Mouse (Mus musculus): ENCODE data around the gene Pdrg1. TPM values are rescaled to one million over a fixed set of nuclear protein-coding genes. Genes with fewer than 3 reads are reported as not detected.
A peak's percentile ranks its signal among the peaks of the same experiment; 100 is the strongest.

Gene Pdrg1
- polyA plus RNA-seq (2012; rRNA removed) (107 and 118 TPM in 2 replicates), polyA plus RNA-seq (2014; fragmentation: Nextera tagmentation; extraction: Ambion mirVana) (90.8 and 91.0 TPM in 2 replicates)

DNA sequence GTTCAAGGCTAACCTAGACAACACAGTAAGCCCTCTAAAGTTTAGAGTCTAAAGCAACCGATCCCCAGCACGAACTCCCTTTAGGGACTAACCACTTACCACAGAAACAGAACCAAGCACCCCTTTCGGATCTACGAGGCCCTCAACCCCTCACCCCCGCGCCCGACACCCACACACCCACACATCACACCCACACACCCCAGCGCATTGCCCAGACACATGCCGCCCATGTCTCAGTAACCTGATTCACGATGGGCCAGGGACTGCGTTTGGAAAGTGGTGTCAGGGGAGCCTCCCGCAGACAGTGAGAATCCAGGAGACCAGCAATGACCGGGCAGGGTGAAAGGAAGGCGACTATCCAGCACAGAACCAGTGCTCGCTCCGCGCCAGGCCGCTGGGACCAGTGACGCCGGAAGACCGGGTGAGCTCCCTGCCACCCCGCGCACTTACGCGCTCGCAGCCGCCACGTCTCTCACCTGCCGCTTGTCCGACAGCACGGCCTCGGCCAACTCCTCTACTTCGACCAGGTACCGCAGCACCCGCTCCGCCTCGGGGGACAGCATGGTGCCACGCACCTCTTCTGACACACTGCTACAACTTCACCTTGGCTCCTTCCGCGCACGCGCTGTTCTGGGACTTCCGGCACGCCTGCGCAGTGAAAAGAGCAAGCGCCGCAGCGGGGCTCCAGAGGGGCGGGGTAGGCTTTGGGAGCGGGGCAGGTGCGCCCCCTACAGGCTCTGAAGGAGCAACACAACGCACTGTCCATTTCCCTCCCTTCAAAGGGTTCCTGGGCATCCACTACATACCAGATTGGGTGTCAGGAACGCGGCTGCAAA, at the start of gene Pdrg1:
Gene Pdrg1 (minus strand): TSS at position 670 of the 836 bp plus-strand sequence.
- peak within 1 kb of the TSS; percentile 85 for H3K4me2 ChIP-seq (replicated peaks; ENCODE audit: low read depth, low read length, severe bottlenecking)
- peak; percentile 94 for ATAC-seq (ENCODE audit: low FRiP score, low read depth)
- peaks cover 30% of the 10 kb centered on the region for H3K36me3 ChIP-seq (ENCODE audit: control insufficient read depth, insufficient read depth, low read length)
- H3K9ac ChIP-seq (ENCODE audit: low read depth, low read length, severe bottlenecking) = peak within 1 kb of the TSS; percentile 85
- no peaks in the 10 kb centered on the region for H3K9me3 ChIP-seq (ENCODE audit: control insufficient read depth, low read length)
- peaks cover 8% of the 10 kb centered on the region for H3K4me1 ChIP-seq (ENCODE audit: control insufficient read depth, insufficient read depth, low read length)
- WGBS = 2% methylated on average over 54 of the region's 54 CpGs
- peak within 1 kb of the TSS; percentile 82 for H3K4me3 ChIP-seq (replicated peaks; ENCODE audit: low read length)
- H3K27ac ChIP-seq (replicated peaks; ENCODE audit: low read depth, low read length) = no peak within 1 kb of the TSS
- 0 out of 2 replicates have a peak, but pooled peaks have one; percentile 26 for TF ChIP-seq POLR2A (IDR thresholded peaks at IDR 0.05; ENCODE audit: borderline replicate concordance, extremely low read depth, insufficient read depth, insufficient read length)
- no peaks in the 10 kb centered on the region for H3K27me3 ChIP-seq (ENCODE audit: control insufficient read depth, insufficient read depth, low read length)
- peak; percentile 92 for DNase-seq (ENCODE audit: low spot score)

DNA sequence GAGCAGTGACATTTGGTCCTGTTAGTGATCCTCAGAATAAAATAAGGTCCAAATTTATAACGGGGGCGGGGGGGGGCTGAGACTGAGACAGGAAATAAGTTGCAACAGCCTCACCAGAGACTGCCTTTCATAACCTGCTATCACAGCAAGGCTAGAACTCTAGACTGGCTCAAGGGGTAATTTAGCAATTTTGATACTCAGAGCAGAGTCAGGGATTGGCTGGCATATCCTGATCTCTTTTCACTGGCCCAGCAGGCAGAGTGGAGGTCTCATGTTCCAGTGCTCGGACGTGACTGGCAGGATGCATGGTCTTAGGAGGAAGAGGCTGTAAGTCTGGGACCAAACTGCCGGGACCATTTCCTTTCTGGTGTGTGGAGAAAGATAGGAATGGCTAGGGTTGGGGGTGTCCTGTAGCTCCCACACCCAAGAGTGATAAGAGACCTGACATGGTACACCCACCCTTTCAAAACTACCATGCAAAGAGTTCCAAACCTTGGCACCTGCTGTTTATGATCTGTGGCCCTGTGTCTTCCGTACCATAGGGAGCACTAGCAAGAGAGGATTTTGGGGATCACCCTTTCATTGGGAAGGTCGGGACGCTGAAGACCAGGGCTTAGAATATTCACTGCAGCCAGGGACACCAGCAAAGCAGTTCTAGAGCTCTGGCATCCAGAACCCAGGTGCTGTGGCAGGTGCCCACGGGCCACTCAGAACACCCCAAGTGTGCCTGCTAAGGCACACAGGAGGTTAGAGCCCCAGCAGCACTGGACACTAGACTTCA, 49.2 kb upstream of the Pdrg1 start:
- no peak overlapping the region for H3K9ac ChIP-seq (ENCODE audit: low read depth, low read length, severe bottlenecking)
- H3K27ac ChIP-seq (replicated peaks; ENCODE audit: low read depth, low read length) = no peak overlapping the region
- no peaks in the 10 kb centered on the region for H3K36me3 ChIP-seq (ENCODE audit: control insufficient read depth, insufficient read depth, low read length)
- H3K4me2 ChIP-seq (replicated peaks; ENCODE audit: low read depth, low read length, severe bottlenecking) = no peak overlapping the region
- 73% methylated on average over 9 of the region's 9 CpGs for WGBS
- 0 out of 2 replicates have a peak, but pooled peaks cover 6% of the 10 kb centered on the region for H3K27me3 ChIP-seq (ENCODE audit: control insufficient read depth, insufficient read depth, low read length)
- H3K4me3 ChIP-seq (replicated peaks; ENCODE audit: low read length) = no peak overlapping the region
- H3K9me3 ChIP-seq (ENCODE audit: control insufficient read depth, low read length) = no peaks in the 10 kb centered on the region
- ATAC-seq (ENCODE audit: low FRiP score, low read depth) = no peak
- TF ChIP-seq POLR2A (IDR thresholded peaks at IDR 0.05; ENCODE audit: borderline replicate concordance, extremely low read depth, insufficient read depth, insufficient read length) = no peak
- no peak for DNase-seq (ENCODE audit: low spot score)
- no peaks in the 10 kb centered on the region for H3K4me1 ChIP-seq (ENCODE audit: control insufficient read depth, insufficient read depth, low read length)

DNA sequence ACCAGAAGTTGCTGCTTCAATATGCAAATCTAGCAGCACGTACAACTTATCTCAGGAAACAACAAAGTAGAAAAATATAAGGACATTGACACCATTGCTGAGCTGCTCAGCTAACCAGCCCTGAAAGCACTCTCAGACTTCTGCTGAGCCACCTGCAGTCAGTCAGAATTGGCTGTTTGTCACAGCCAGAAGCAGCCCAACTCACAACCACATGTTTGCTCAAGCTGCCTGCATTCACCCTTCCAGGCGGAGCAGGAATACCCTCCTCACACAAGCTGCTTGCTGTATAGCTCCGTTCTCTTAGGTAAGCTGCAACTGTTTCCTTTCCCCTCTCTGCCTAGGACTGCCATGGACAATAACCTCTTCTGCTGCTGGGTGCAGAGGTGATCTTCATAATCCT, 48.2 kb upstream of the Pdrg1 start:
- Histone ChIP-seq H3K9ac (ENCODE audit: low read depth, low read length, severe bottlenecking) (no peak overlapping the region), H3K36me3 (ENCODE audit: control insufficient read depth, insufficient read depth, low read length) (no peaks in the 10 kb centered on the region), H3K27ac (replicated peaks; ENCODE audit: low read depth, low read length) (no peak overlapping the region), H3K4me2 (replicated peaks; ENCODE audit: low read depth, low read length, severe bottlenecking) (no peak overlapping the region), H3K4me1 (ENCODE audit: control insufficient read depth, insufficient read depth, low read length) (no peaks in the 10 kb centered on the region), H3K9me3 (ENCODE audit: control insufficient read depth, low read length) (no peaks in the 10 kb centered on the region), H3K27me3 (ENCODE audit: control insufficient read depth, insufficient read depth, low read length) (0 out of 2 replicates have a peak, but pooled peaks cover 6% of the 10 kb centered on the region), H3K4me3 (replicated peaks; ENCODE audit: low read length) (no peak overlapping the region)
- 50% methylated on average over 3 of the region's 3 CpGs for WGBS
- no peak for TF ChIP-seq POLR2A (IDR thresholded peaks at IDR 0.05; ENCODE audit: borderline replicate concordance, extremely low read depth, insufficient read depth, insufficient read length)
- no peak for DNase-seq (ENCODE audit: low spot score)
- no peak for ATAC-seq (ENCODE audit: low FRiP score, low read depth)

DNA sequence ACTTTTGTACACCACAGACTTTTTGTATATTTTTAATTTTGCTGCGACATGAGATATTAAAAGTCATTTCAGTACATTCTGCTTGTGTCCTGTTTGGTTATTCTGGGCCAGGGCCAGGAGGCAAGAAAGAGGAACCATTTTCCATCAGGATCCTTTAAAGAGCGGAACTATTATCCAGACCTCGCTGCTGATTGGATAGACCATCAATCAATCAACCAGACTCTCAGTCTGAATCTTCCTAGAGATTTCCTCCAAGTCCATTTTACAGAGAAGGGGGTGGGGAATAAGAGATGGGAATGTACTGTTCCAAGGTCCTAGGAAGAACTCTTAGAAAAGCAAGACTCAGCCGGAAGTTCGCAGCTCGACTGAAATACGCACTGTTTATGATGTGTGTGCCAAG, 45.0 kb upstream of the Pdrg1 start:
- WGBS = 87% methylated on average over 7 of the region's 7 CpGs
- TF ChIP-seq POLR2A (IDR thresholded peaks at IDR 0.05; ENCODE audit: borderline replicate concordance, extremely low read depth, insufficient read depth, insufficient read length) = no peak

DNA sequence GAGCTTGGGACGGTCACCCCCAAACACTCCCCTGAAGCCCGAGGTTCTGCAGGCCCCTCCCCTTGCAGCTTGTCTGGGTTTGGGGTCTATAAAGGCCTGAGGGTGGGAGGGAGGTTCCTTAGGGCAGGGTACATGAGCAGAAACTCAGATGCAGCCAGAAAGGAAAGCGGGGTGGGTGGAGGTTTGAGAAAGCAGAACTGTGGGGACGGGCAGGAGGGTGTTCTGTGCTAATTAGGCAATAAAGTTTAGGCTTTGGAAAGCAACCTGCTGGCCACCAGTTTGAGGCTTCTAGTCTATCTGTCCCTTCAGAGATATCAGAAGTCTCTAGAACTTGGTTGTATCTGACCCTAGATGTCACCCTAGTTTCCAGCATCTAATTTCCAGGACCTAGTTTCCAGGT, 43.1 kb upstream of the Pdrg1 start:
- WGBS = 47% methylated on average over 4 of the region's 4 CpGs
- no peak overlapping the region for H3K4me3 ChIP-seq (replicated peaks; ENCODE audit: low read length)
- no peak for DNase-seq (ENCODE audit: low spot score)
- no peak overlapping the region for H3K9ac ChIP-seq (ENCODE audit: low read depth, low read length, severe bottlenecking)
- no peaks in the 10 kb centered on the region for H3K4me1 ChIP-seq (ENCODE audit: control insufficient read depth, insufficient read depth, low read length)
- H3K36me3 ChIP-seq (ENCODE audit: control insufficient read depth, insufficient read depth, low read length) = no peaks in the 10 kb centered on the region
- TF ChIP-seq POLR2A (IDR thresholded peaks at IDR 0.05; ENCODE audit: borderline replicate concordance, extremely low read depth, insufficient read depth, insufficient read length) = no peak
- no peaks in the 10 kb centered on the region for H3K9me3 ChIP-seq (ENCODE audit: control insufficient read depth, low read length)
- H3K27me3 ChIP-seq (ENCODE audit: control insufficient read depth, insufficient read depth, low read length) = peaks cover 1% of the 10 kb centered on the region; the same call in 1 of the 2 replicates
- no peak for ATAC-seq (ENCODE audit: low FRiP score, low read depth)
- H3K27ac ChIP-seq (replicated peaks; ENCODE audit: low read depth, low read length) = no peak overlapping the region
- H3K4me2 ChIP-seq (replicated peaks; ENCODE audit: low read depth, low read length, severe bottlenecking) = no peak overlapping the region

More for the DNA sequence above, 45.0 kb upstream of the Pdrg1 start:
- Histone ChIP-seq H3K4me3 (replicated peaks; ENCODE audit: low read length) (no peak overlapping the region), H3K4me1 (ENCODE audit: control insufficient read depth, insufficient read depth, low read length) (no peaks in the 10 kb centered on the region), H3K9me3 (ENCODE audit: control insufficient read depth, low read length) (no peaks in the 10 kb centered on the region), H3K27ac (replicated peaks; ENCODE audit: low read depth, low read length) (no peak overlapping the region), H3K9ac (ENCODE audit: low read depth, low read length, severe bottlenecking) (no peak overlapping the region), H3K4me2 (replicated peaks; ENCODE audit: low read depth, low read length, severe bottlenecking) (no peak overlapping the region), H3K36me3 (ENCODE audit: control insufficient read depth, insufficient read depth, low read length) (no peaks in the 10 kb centered on the region), H3K27me3 (ENCODE audit: control insufficient read depth, insufficient read depth, low read length) (no peaks in the 10 kb centered on the region)
- no peak for DNase-seq (ENCODE audit: low spot score)
- no peak for ATAC-seq (ENCODE audit: low FRiP score, low read depth)
